Mouse (Mus musculus) T-cell, adult 2 months (primary cell): ENCODE measurements around the gene 1810010D01Rik.
A peak's percentile ranks its signal among the peaks of the same experiment; 100 is the strongest.

Experiments used
- DNase-seq: peaks from one replicate; pipeline ENCODE4 v3.0.0; 2022; ENCODE audit warnings: low spot score

The 1810010D01Rik gene

GRCm38 (mm10) chr7:145208006-145208405 lies at the start of gene 1810010D01Rik:
TSS of gene 1810010D01Rik (minus strand) at chr7:145208119.
- no peak for DNase-seq

- DNase-seq, result no peak
Observed at GRCm38 (mm10) chr7:145256092-145256491, 48.2 kb upstream of the 1810010D01Rik start.

- DNase-seq, result no peak
Observed at GRCm38 (mm10) chr7:145253986-145254630, 46.2 kb upstream of the 1810010D01Rik start.

DNA sequence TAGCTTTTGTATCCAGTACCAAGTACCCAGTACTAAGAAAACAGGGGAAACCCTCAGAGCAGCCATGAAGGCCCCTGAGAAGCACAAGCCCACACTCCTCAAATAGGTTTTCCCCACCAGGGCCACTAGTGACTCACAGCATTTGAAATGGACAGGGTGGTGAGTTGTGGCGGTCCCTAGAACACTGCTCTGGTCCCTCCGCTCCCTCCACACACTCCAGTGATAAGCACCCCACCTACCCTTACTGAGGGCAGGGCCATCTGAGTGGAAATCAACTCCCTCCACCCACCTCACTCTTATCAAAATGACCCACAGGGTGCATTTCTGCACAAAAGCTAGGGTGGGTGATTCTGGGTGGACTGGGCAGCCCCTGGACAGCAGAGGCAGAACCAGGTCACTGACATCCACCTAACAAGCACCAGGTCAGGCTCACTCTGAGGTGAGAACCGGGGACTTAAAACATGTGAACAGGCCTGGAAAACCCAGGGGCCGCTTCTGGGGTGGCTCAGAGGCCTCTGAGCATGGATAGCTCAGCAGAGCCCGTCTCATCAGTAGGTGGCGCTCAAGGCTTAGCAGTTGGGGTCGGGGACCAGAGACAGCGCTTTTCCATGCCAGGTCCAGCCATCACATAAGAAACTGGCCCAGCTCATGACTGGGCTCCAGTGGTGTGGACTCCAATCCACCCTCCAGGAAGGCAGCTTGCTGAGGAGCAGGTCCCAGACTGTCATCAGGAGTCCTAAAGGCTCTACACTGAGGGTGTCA lies 45.0 kb upstream of the 1810010D01Rik start:
- peak; percentile 17 for DNase-seq

DNA sequence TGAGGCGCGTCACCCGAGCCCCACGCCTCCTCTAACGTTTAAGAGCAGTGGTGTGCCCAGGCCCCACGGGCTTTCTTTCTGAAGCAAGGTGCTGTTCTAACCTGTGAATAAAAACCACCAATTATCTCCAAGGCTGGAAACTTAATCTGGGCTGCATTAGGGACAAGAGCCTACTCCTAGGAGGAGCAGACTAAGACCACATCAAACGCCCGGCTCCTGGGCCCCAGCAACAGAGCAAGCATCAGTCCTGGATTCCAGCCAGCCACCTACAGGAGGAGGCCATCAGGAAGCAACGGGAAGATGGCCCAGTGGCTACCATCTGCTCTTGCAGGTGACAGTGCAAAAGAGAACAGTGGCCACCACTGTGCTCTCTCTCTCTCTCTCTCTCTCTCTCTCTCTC lies 42.3 kb upstream of the 1810010D01Rik start:
- DNase-seq, result no peak

DNA sequence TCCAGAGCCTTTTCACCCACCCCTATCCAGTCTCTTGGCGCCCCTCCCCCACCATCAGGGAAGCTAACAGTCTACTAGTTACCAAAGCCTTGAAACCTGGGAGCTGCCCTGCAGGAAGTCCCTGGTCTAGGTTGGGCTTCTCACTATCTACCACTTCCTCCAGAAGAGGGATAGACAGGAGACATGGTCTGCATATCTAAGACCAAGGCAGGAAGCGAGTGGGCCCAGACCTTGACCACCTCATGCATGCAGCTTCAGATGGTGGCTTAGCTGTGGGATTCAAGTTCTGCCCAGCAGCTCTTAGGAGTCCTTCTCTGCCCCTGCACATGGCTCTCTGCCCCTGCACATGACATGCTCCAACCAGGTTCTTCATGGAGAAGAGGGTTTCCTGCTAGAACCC lies 41.0 kb upstream of the 1810010D01Rik start:
- DNase-seq, result no peak

DNA sequence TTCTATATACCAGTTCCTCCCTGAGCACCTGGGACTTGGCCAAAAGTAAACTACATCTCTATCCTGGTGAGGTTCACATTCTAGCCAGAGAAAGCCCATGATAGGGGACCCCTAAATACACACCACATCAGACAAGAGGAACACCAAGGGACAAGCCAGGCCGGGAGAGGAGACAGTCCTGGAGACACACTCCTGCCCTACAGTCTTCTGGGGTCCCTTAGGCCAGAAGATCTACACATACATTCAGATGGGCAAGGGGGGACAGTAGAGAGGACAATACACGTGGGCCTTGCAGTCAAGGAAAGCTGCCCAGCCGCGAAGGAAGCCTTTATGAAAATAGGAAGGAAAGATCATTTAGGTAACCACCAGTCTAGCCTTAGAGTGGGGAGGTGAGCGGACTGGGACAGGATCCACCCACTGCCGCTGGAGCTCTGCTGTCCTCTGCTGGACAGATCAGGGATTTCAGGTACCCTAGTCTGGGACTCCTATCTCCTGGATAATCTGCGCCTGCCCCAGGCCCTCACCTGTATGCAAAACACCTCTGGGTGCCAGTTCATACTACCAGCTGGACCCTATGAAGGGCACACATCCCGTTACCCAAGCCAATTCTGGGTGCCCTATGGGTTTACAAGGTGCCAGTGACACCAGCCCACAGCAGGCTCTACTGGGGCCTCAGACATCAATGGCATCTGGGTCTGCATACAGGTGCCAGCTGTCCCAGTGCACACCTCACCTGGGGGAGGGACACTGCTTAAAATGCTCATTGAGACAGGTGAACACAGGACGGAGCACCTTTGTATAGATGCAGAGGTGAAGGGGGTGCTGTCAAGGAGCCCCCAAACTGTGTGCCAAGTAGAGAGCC lies 35.2 kb upstream of the 1810010D01Rik start:
- peak; percentile 42 for DNase-seq

GRCm38 (mm10) chr7:145242028-145242427 lies 34.1 kb upstream of the 1810010D01Rik start:
- DNase-seq, result no peak

- no peak for DNase-seq
Observed at GRCm38 (mm10) chr7:145240929-145241328, 33.0 kb upstream of the 1810010D01Rik start.

- no peak for DNase-seq
Observed at GRCm38 (mm10) chr7:145239736-145240505, 32.0 kb upstream of the 1810010D01Rik start.

DNA sequence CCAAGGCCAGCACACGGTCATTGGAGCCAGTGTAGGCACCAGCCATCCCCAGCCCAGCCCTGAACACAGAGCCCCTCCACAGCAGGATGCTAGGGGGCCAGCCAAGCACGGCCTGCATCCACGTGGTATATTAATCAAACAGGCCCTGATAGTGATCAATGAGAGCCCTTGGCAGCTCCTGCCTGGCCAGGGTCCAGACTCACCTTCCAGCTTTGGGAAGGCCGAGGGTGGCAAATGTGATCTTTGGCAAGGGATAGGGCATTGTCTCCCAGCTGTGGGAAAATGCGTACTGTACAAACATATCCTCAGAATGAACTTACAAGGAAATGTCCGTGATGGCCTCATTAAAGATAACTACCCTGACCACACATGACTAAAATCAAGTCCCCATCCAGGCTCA lies 31.2 kb upstream of the 1810010D01Rik start:
- DNase-seq, result no peak

- DNase-seq, result no peak
Observed at GRCm38 (mm10) chr7:145234841-145235790, 27.2 kb upstream of the 1810010D01Rik start.

DNA sequence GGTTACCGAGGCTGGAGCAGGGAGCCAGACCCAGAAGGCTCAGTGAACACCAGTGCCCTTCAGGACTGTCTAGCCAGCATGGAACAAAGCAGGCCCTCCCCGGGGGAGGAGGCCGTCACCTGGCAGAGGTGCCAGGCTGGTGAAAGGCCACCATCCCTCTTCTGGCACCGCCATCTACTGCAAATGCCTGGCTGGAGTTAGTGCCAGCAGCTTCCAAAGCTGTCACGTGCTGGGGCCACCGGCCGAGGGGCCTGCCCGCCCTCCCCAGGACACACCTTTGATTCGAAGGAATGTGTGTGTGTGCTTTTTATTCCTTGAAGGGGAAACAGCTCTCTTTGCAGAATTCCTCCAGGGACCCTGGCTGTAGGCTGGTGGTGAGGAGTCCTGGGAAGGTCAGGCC lies 23.7 kb upstream of the 1810010D01Rik start:
- no peak for DNase-seq

DNA sequence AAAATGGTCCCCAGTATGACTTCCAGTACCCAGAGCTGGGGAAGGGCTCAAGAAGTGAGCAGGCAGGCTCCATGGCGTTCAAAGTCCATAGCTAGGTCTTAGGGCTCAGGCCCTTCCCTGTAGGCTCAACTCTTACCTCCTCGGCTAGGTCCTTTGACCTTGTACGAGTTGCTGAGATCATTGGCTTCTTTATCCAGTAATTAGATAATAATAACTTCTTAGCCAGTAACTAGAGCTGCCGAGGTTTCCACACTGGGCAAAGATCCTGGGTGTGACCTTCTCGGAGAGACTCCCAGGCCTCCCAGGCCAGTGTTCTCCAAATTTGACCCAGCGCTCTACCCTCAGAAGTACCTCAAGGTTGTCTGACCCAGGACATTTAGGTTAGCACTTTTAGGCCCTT lies 18.7 kb upstream of the 1810010D01Rik start:
- no peak for DNase-seq

GRCm38 (mm10) chr7:145225626-145226025 lies 17.7 kb upstream of the 1810010D01Rik start:
- DNase-seq, result no peak

GRCm38 (mm10) chr7:145221841-145222689 lies 14.1 kb upstream of the 1810010D01Rik start:
- no peak for DNase-seq

DNA sequence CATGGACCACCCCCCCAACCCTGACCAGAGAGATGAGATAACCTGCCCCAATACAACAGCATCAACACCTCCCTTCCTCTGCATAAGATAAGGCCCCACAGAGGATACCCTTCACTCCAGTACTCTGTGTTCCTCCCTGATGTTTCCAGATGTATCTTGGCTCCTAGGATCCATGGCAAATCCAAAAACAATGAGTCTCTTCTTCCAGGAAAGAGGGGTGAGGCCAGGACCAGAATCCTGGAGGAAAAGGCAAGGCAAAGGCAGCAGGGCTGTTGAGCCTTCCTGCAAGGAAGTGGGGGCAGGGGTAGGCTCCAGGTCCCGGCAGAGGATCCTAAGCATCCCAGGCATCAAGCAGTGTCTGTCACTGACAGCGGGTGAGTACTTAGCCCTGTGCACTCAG lies 13.4 kb upstream of the 1810010D01Rik start:
- DNase-seq, result no peak

DNA sequence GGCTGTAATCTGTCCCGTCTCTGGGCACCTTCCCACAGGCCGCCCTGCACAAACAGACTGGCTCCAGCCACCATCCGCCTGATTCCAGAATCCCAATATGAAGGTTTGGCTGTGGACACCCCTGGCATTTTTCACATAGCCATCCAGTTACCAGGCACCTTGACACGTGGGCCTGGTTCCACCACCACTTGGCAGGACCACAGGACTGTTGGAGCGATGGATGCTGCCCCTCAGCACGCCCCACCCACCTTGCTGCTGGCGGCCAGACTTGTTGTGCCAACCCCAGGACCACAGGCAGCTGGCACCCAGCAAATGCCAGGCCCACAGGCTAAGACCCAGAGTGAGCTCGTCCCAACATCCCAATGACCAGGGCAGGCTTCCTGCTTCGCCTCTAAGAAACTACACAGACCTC lies 11.5 kb upstream of the 1810010D01Rik start:
- no peak for DNase-seq

DNA sequence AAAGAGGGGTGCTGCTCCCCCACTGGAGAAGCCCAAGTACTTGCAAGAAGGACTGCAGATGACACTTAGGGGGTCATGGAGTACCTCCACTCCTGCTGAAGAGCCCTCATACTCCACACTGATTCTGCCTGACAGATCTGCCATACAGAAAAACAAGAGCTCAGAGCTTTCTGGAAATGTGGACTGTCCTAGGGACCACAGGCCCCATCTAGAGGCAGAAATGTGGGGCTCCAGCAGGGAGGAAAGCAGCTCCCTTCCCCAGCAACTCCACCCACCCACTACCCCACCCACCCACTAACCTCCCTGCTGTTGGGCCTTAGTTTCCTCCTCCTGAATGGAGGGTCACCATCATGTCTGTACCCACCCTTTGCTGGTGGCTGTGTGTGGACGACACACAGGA lies 8.7 kb upstream of the 1810010D01Rik start:
- DNase-seq, result no peak

DNA sequence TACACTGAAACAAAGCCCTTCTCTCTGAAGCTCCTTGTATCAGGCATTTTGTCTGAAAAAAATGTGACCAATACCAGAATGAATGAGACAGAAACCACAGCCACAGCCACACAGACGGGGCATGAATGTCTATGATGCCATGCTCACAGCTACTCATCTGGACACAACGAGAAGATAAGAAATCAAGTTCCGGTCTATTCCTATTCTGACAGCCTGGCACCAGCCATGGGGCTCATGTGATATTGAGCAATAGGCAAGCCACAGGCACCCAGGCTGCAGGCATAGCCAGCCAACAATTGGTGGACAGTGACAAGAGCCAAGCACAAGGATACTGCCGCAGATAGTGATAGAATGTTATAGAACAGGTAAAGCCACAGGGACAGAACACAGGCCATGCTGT lies 7.6 kb upstream of the 1810010D01Rik start:
- no peak for DNase-seq
